ENCODE assay signal across 8 mouse cellular contexts in genomic region chr13:21749387-21750158, GRCm38 (mm10). TPM values are rescaled to one million over a fixed set of nuclear protein-coding genes. Genes with fewer than 3 reads are reported as not detected.
DNase-seq lines count a peak whose midpoint lies in the region; ATAC-seq and TF ChIP-seq lines count a peak whose summit lies in the region.

No protein-coding gene starts in this region.

- no peaks in the 10 kb centered on the region for H3K36me3 ChIP-seq in megakaryocyte, embryonic 14.5 days (replicated peaks; ENCODE audit: low read length)
- H3K36me3 ChIP-seq in myocyte (ENCODE audit: control insufficient read depth, insufficient read depth): no peaks in the 10 kb centered on the region

- no peak for ATAC-seq in megakaryocyte, adult 5-6 weeks (ENCODE audit: poor library complexity, severe bottlenecking)

- TF ChIP-seq POLR2A in myocyte (IDR thresholded peaks at IDR 0.05; ENCODE audit: insufficient read length, low read depth): peak; percentile 11

- no peaks in the 10 kb centered on the region for H3K27me3 ChIP-seq in megakaryocyte, embryonic 14.5 days (replicated peaks)
- no peaks in the 10 kb centered on the region for H3K27me3 ChIP-seq in myocyte (ENCODE audit: control insufficient read depth, insufficient read depth, insufficient read length)

- peaks cover 28% of the 10 kb centered on the region for H3K79me2 ChIP-seq in myocyte (ENCODE audit: control insufficient read depth, insufficient read depth)

- H3K4me1 ChIP-seq in megakaryocyte, embryonic 14.5 days: peaks cover 56% of the 10 kb centered on the region

- no peaks in the 10 kb centered on the region for H3K9me3 ChIP-seq in megakaryocyte, embryonic 14.5 days

- no peak overlapping the region for H3ac ChIP-seq in myocyte (ENCODE audit: control insufficient read depth, insufficient read length)

- peak overlapping the region; percentile 82 for H3K4me2 ChIP-seq in myocyte (ENCODE audit: low read depth)

- peak; percentile 76 for DNase-seq in embryo, embryonic 10.5 days (ENCODE audit: low spot score)
- peak; percentile 69 for DNase-seq in induced T-regulatory cell, adult 2 months (ENCODE audit: low read depth)
- DNase-seq in cerebellum, adult 18-20 months: no peak
- no peak for DNase-seq in layer of hippocampus, postnatal 36 days
- DNase-seq in layer of hippocampus, adult 8-10 months (ENCODE audit: low spot score in 2 of 2): no peak

- H3K4me3 ChIP-seq in megakaryocyte, embryonic 14.5 days (replicated peaks): peak overlapping the region; percentile 87
- peak overlapping the region; percentile 43 for H3K4me3 ChIP-seq in myocyte

TF ChIP-seq in myocyte, 11 proteins besides CTCF, POLR2A, EP300 and RAD21:
- TF ChIP-seq REST (IDR thresholded peaks at IDR 0.05; ENCODE audit: insufficient read depth, insufficient read length): no peak
- TF ChIP-seq POLR2AphosphoS2 (IDR thresholded peaks at IDR 0.05; ENCODE audit: insufficient read length, low read depth): peak; percentile 81

RNA-seq across cellular contexts. Expression of gene Hist1h4k, which starts 0.7 kb away (rescaled TPM):
- polyA plus RNA-seq in megakaryocyte, embryonic 14.5 days (2012; ENCODE audit: insufficient read depth, low replicate concordance): 53.8 and 106 TPM in 2 replicates
- 97.3 and 158 TPM in 2 replicates for total RNA-seq in megakaryocyte, adult 5-6 weeks (2015)
- total RNA-seq in megakaryocyte, adult 5-6 weeks (2017): 2,083 and 3,751 TPM in 2 replicates
- 6.3 TPM for polyA plus RNA-seq in myocyte (2012; fragmentation: generic; extraction: Trizol)
- 100 to 1,000 TPM; 266 to 292 TPM for total RNA-seq in layer of hippocampus, postnatal 36 days (2021)
- total RNA-seq in layer of hippocampus, adult 8-10 months (2022): 100 to 1,000 TPM; 228 to 277 (median 247) TPM

RNA-seq across cellular contexts. Expression of gene Hist1h2ak, which starts 4.1 kb away (rescaled TPM):
- polyA plus RNA-seq in megakaryocyte, embryonic 14.5 days (2012; ENCODE audit: insufficient read depth, low replicate concordance): 18.0 and 72.9 TPM in 2 replicates
- 141 and 258 TPM in 2 replicates for total RNA-seq in megakaryocyte, adult 5-6 weeks (2015)
- total RNA-seq in megakaryocyte, adult 5-6 weeks (2017): 1,551 and 1,637 TPM in 2 replicates
- polyA plus RNA-seq in myocyte (2012; fragmentation: generic; extraction: Trizol): 2.3 TPM
- 10 to 100 TPM; 13.2 to 18.7 TPM for total RNA-seq in layer of hippocampus, postnatal 36 days (2021)
- 10 to 100 TPM in 2 of 4 experiments, 1 to 10 TPM in 2; 8.7 to 11.4 (median 9.8) TPM for total RNA-seq in layer of hippocampus, adult 8-10 months (2022)

RNA-seq across cellular contexts. Expression of gene Hist1h2bn, which starts 4.3 kb away (rescaled TPM):
- 7.1 TPM in 1 of 2 replicates, not detected in the other for polyA plus RNA-seq in megakaryocyte, embryonic 14.5 days (2012; ENCODE audit: insufficient read depth, low replicate concordance)
- total RNA-seq in megakaryocyte, adult 5-6 weeks (2015): 318 and 331 TPM in 2 replicates
- 1,434 and 1,651 TPM in 2 replicates for total RNA-seq in megakaryocyte, adult 5-6 weeks (2017)
- polyA plus RNA-seq in myocyte (2012; fragmentation: generic; extraction: Trizol): 1.8 TPM
- 10 to 100 TPM in 1 of 2 experiments, 1 to 10 TPM in 1; 5.4 to 10.8 TPM for total RNA-seq in layer of hippocampus, postnatal 36 days (2021)
- 1 to 10 TPM in 3 of 4 experiments, not detected in 1; 6.6 to 9.1 (median 8.4) TPM for total RNA-seq in layer of hippocampus, adult 8-10 months (2022)

RNA-seq across cellular contexts. Expression of gene Hist1h4j, which starts 14.7 kb away (rescaled TPM):
- 5.0 and 5.5 TPM in 2 replicates for polyA plus RNA-seq in megakaryocyte, embryonic 14.5 days (2012; ENCODE audit: insufficient read depth, low replicate concordance)
- 5.8 and 10.7 TPM in 2 replicates for total RNA-seq in megakaryocyte, adult 5-6 weeks (2015)
- total RNA-seq in megakaryocyte, adult 5-6 weeks (2017): 595 and 644 TPM in 2 replicates
- 1.3 TPM for polyA plus RNA-seq in myocyte (2012; fragmentation: generic; extraction: Trizol)
- total RNA-seq in layer of hippocampus, postnatal 36 days (2021): 10 to 100 TPM; 15.7 to 17.9 TPM
- 10 to 100 TPM; 11.6 to 17.1 (median 13.7) TPM for total RNA-seq in layer of hippocampus, adult 8-10 months (2022)

RNA-seq across cellular contexts. Expression of gene Hist1h2bm, which starts 27.7 kb away (rescaled TPM):
- 7.3 TPM in 1 of 2 replicates, not detected in the other for polyA plus RNA-seq in megakaryocyte, embryonic 14.5 days (2012; ENCODE audit: insufficient read depth, low replicate concordance)
- 139 and 162 TPM in 2 replicates for total RNA-seq in megakaryocyte, adult 5-6 weeks (2015)
- total RNA-seq in megakaryocyte, adult 5-6 weeks (2017): 615 and 635 TPM in 2 replicates
- 1.3 TPM for polyA plus RNA-seq in myocyte (2012; fragmentation: generic; extraction: Trizol)
- 1 to 10 TPM; 4.3 to 6.2 TPM for total RNA-seq in layer of hippocampus, postnatal 36 days (2021)
- 1 to 10 TPM; 2.8 to 4.8 (median 3.2) TPM for total RNA-seq in layer of hippocampus, adult 8-10 months (2022)

Comparison
In these comparisons a context has a peak if more than half of its experiments do, and no peak if none do; other contexts are left out.
1. DNase-seq: peak in embryo, embryonic 10.5 days (single experiment) and induced T-regulatory cell, adult 2 months (single experiment); none in cerebellum, adult 18-20 months (0 of 2), layer of hippocampus, postnatal 36 days (0 of 2) and layer of hippocampus, adult 8-10 months (0 of 2).
2. RNA of gene Hist1h2ak, which starts 4.1 kb away (total RNA-seq): 141 to 1,637 TPM in megakaryocyte, adult 5-6 weeks; 13.2 to 18.7 TPM in layer of hippocampus, postnatal 36 days and 8.7 to 11.4 TPM in layer of hippocampus, adult 8-10 months; every median in the first group is over 4 times any median in the second.
3. RNA of gene Hist1h2bn, which starts 4.3 kb away (total RNA-seq): 318 to 1,651 TPM in megakaryocyte, adult 5-6 weeks; 5.4 to 10.8 TPM in layer of hippocampus, postnatal 36 days and 6.6 to 9.1 TPM in layer of hippocampus, adult 8-10 months; every median in the first group is over 10 times any median in the second.